Mouse (Mus musculus) limb, embryonic 13.5 days (tissue): ENCODE results near the gene Iqsec1. TPM values are rescaled to one million over a fixed set of nuclear protein-coding genes. Genes with fewer than 3 reads are reported as not detected.

ENCODE experiments used
- ATAC-seq: fragments of 200-750 bp; cut with Nextera tagmentation; 2 replicates; pipeline ENCODE4 v1.8.0; 2017; ENCODE audit warnings: low read depth, moderate number of reproducible peaks, moderate TSS enrichment; ENCODE audit not compliant: low FRiP score
- H3K27ac ChIP-seq: fragments of 300-500 bp; sonication (generic); 2 replicates; pipeline ENCODE4 v1.5.1; 2015; ENCODE audit warnings: inconsistent platforms, mild to moderate bottlenecking, moderate library complexity
- H3K27me3 ChIP-seq: fragments of 300-500 bp; sonication (generic); 2 replicates; pipeline ENCODE4 v1.6.1; 2015; ENCODE audit warnings: mild to moderate bottlenecking, inconsistent platforms
- H3K36me3 ChIP-seq: fragments of 300-500 bp; sonication (generic); 2 replicates; pipeline ENCODE4 v1.6.1; 2015; ENCODE audit warnings: inconsistent platforms, mild to moderate bottlenecking, moderate library complexity
- H3K4me1 ChIP-seq: fragments of 300-500 bp; sonication (generic); 2 replicates; pipeline ENCODE4 v1.6.1; 2015; ENCODE audit warnings: inconsistent platforms
- H3K4me2 ChIP-seq: fragments of 300-500 bp; sonication (generic); replicated peaks from 2 replicates; pipeline ENCODE4 v1.6.1; 2015; ENCODE audit warnings: inconsistent platforms, mild to moderate bottlenecking, moderate library complexity
- H3K4me3 ChIP-seq: fragments of 300-500 bp; sonication (generic); 2 replicates; pipeline ENCODE4 v1.5.1; 2015; ENCODE audit warnings: moderate library complexity, mild to moderate bottlenecking, inconsistent platforms
- H3K9ac ChIP-seq: fragments of 300-500 bp; sonication (generic); 2 replicates; pipeline ENCODE4 v1.6.1; 2015; ENCODE audit warnings: mild to moderate bottlenecking, inconsistent platforms
- H3K9me3 ChIP-seq: fragments of 300-500 bp; sonication (generic); 2 replicates; pipeline ENCODE4 v1.6.1; 2016; ENCODE audit warnings: inconsistent platforms
- WGBS: fragments of 180-500 bp; shearing (Covaris S2); methylation state at CpG from one replicate; pipeline ENCODE4 v1.1.7; 2015; 5-methylcytosine and 5-hydroxymethylcytosine counted together
- polyA plus RNA-seq: library from polyadenylated mRNA; unstranded; fragments of >200 nt; fragmentation: Nextera tagmentation; extraction: Ambion mirVana; gene quantifications from 2 replicates; pipeline ENCODE4 v1.2.1, GENCODE M21; 2015

Gene Iqsec1
- polyA plus RNA-seq, 1 experiment from 2014 or later, result 11.1 TPM

GRCm38 (mm10) chr6:91001566-91001965, 13.1 kb upstream of the Iqsec1 start:
- Histone ChIP-seq H3K27ac (no peak overlapping the region), H3K36me3 (no peaks in the 10 kb centered on the region), H3K4me2 (no peak overlapping the region), H3K4me1 (peaks cover 10% of the 10 kb centered on the region), H3K9ac (no peak overlapping the region), H3K9me3 (no peaks in the 10 kb centered on the region), H3K4me3 (no peak overlapping the region), H3K27me3 (0 out of 2 replicates have a peak, but pooled peaks cover 8% of the 10 kb centered on the region)
- WGBS, result 40% methylated on average over 7 of the region's 7 CpGs
- ATAC-seq, result no peak

GRCm38 (mm10) chr6:91000819-91001525, 12.5 kb upstream of the Iqsec1 start:
- Histone ChIP-seq H3K4me3 (no peak overlapping the region), H3K4me2 (peak overlapping the region; percentile 30), H3K36me3 (no peaks in the 10 kb centered on the region), H3K27ac (no peak overlapping the region), H3K9me3 (no peaks in the 10 kb centered on the region), H3K9ac (no peak overlapping the region), H3K4me1 (peaks cover 10% of the 10 kb centered on the region), H3K27me3 (0 out of 2 replicates have a peak, but pooled peaks cover 8% of the 10 kb centered on the region)
- no peak for ATAC-seq
- WGBS, result 19% methylated on average over 15 of the region's 15 CpGs

GRCm38 (mm10) chr6:90999176-90999575, 10.7 kb upstream of the Iqsec1 start:
- H3K27ac ChIP-seq, result no peak overlapping the region

GRCm38 (mm10) chr6:90997025-90997424, 8.5 kb upstream of the Iqsec1 start:
- Histone ChIP-seq H3K27me3 (0 out of 2 replicates have a peak, but pooled peaks cover 8% of the 10 kb centered on the region), H3K9me3 (no peaks in the 10 kb centered on the region), H3K4me1 (peaks cover 10% of the 10 kb centered on the region), H3K9ac (no peak overlapping the region), H3K4me2 (no peak overlapping the region), H3K4me3 (no peak overlapping the region), H3K27ac (no peak overlapping the region), H3K36me3 (no peaks in the 10 kb centered on the region)
- no peak for ATAC-seq
- 90% methylated on average over 3 of the region's 3 CpGs for WGBS

More at GRCm38 (mm10) chr6:90999176-90999575, 10.7 kb upstream of the Iqsec1 start:
- Histone ChIP-seq H3K27me3 (0 out of 2 replicates have a peak, but pooled peaks cover 8% of the 10 kb centered on the region), H3K4me2 (no peak overlapping the region), H3K4me3 (no peak overlapping the region), H3K9me3 (no peaks in the 10 kb centered on the region), H3K4me1 (peaks cover 10% of the 10 kb centered on the region), H3K9ac (no peak overlapping the region), H3K36me3 (no peaks in the 10 kb centered on the region)
- ATAC-seq, result no peak
- WGBS, result 86% methylated on average over 4 of the region's 4 CpGs

GRCm38 (mm10) chr6:90996181-90996580, 7.7 kb upstream of the Iqsec1 start:
- H3K4me2 ChIP-seq, result no peak overlapping the region
- no peak overlapping the region for H3K4me3 ChIP-seq
- no peaks in the 10 kb centered on the region for H3K36me3 ChIP-seq
- 0 out of 2 replicates have a peak, but pooled peaks cover 3% of the 10 kb centered on the region for H3K27me3 ChIP-seq
- H3K9ac ChIP-seq, result no peak overlapping the region
- H3K4me1 ChIP-seq, result peaks cover 7% of the 10 kb centered on the region
- no peak overlapping the region for H3K27ac ChIP-seq
- ATAC-seq, result no peak
- H3K9me3 ChIP-seq, result no peaks in the 10 kb centered on the region
- WGBS, result 88% methylated on average over 2 of the region's 2 CpGs

- peak; percentile 34 for ATAC-seq
- Histone ChIP-seq H3K27me3 (peaks cover 24% of the 10 kb centered on the region), H3K4me3 (peak overlapping the region; percentile 72), H3K4me1 (peaks cover 18% of the 10 kb centered on the region), H3K9ac (peak overlapping the region; percentile 81), H3K36me3 (no peaks in the 10 kb centered on the region), H3K4me2 (peak overlapping the region; percentile 99), H3K27ac (peak overlapping the region; percentile 22; the same call in 1 of the 2 replicates), H3K9me3 (peaks cover 7% of the 10 kb centered on the region; the same call in 1 of the 2 replicates)
- WGBS, result 2% methylated on average over 20 of the region's 59 CpGs
Observed at GRCm38 (mm10) chr6:90988299-90988625, 223 bp downstream of the Iqsec1 start.

GRCm38 (mm10) chr6:90987561-90988298, 755 bp downstream of the Iqsec1 start:
- Histone ChIP-seq H3K9me3 (peaks cover 7% of the 10 kb centered on the region; the same call in 1 of the 2 replicates), H3K27me3 (peaks cover 24% of the 10 kb centered on the region), H3K4me1 (peaks cover 18% of the 10 kb centered on the region), H3K4me2 (peak overlapping the region; percentile 99), H3K27ac (peak overlapping the region; percentile 22; the same call in 1 of the 2 replicates), H3K36me3 (no peaks in the 10 kb centered on the region), H3K4me3 (peak overlapping the region; percentile 72), H3K9ac (peak overlapping the region; percentile 81)
- WGBS, result under 1% methylated on average over 69 of the region's 76 CpGs
- ATAC-seq, result 0 out of 2 replicates have a peak, but pooled peaks have one; percentile 0

- ATAC-seq, result no peak
Observed at GRCm38 (mm10) chr6:90984101-90984500, 4.4 kb downstream of the Iqsec1 start.

GRCm38 (mm10) chr6:90974279-90974678, 14.2 kb downstream of the Iqsec1 start:
- Histone ChIP-seq H3K27me3 (no peaks in the 10 kb centered on the region), H3K9me3 (no peaks in the 10 kb centered on the region), H3K36me3 (no peaks in the 10 kb centered on the region), H3K4me1 (peaks cover 6% of the 10 kb centered on the region), H3K9ac (no peak overlapping the region), H3K4me3 (no peak overlapping the region), H3K4me2 (no peak overlapping the region), H3K27ac (no peak overlapping the region)
- WGBS, result 74% methylated on average over 2 of the region's 2 CpGs
- ATAC-seq, result no peak

More at GRCm38 (mm10) chr6:90984101-90984500, 4.4 kb downstream of the Iqsec1 start:
- no peak overlapping the region for H3K4me2 ChIP-seq
- H3K9ac ChIP-seq, result no peak overlapping the region
- no peak overlapping the region for H3K27ac ChIP-seq
- peaks cover 18% of the 10 kb centered on the region for H3K4me1 ChIP-seq
- H3K9me3 ChIP-seq, result no peaks in the 10 kb centered on the region
- H3K36me3 ChIP-seq, result no peaks in the 10 kb centered on the region
- H3K27me3 ChIP-seq, result peaks cover 24% of the 10 kb centered on the region
- WGBS, result 43% methylated on average over 3 of the region's 3 CpGs
- no peak overlapping the region for H3K4me3 ChIP-seq

GRCm38 (mm10) chr6:90969341-90969871, 19.1 kb downstream of the Iqsec1 start:
- 37% methylated on average over 2 of the region's 2 CpGs for WGBS
- Histone ChIP-seq H3K4me1 (peaks cover 9% of the 10 kb centered on the region), H3K9me3 (no peaks in the 10 kb centered on the region), H3K4me3 (no peak overlapping the region), H3K9ac (no peak overlapping the region), H3K27ac (no peak overlapping the region), H3K4me2 (no peak overlapping the region), H3K27me3 (no peaks in the 10 kb centered on the region), H3K36me3 (no peaks in the 10 kb centered on the region)
- no peak for ATAC-seq

- Histone ChIP-seq H3K27me3 (no peaks in the 10 kb centered on the region), H3K36me3 (no peaks in the 10 kb centered on the region), H3K9ac (no peak overlapping the region), H3K4me2 (no peak overlapping the region), H3K9me3 (no peaks in the 10 kb centered on the region), H3K4me3 (no peak overlapping the region), H3K27ac (no peak overlapping the region), H3K4me1 (no peaks in the 10 kb centered on the region)
- ATAC-seq, result no peak
- WGBS, result 77% methylated on average over 4 of the region's 4 CpGs
Observed at GRCm38 (mm10) chr6:90953349-90953748, 35.1 kb downstream of the Iqsec1 start.

GRCm38 (mm10) chr6:90950936-90951335, 37.5 kb downstream of the Iqsec1 start:
- Histone ChIP-seq H3K4me3 (no peak overlapping the region), H3K4me1 (peaks cover 6% of the 10 kb centered on the region), H3K36me3 (no peaks in the 10 kb centered on the region), H3K4me2 (no peak overlapping the region), H3K27me3 (no peaks in the 10 kb centered on the region), H3K9ac (no peak overlapping the region), H3K9me3 (no peaks in the 10 kb centered on the region), H3K27ac (no peak overlapping the region)
- ATAC-seq, result no peak
- WGBS, result 60% methylated on average over 2 of the region's 2 CpGs
